Mouse (Mus musculus) brain, adult 2 months (tissue): ENCODE results near the gene Cadps.
A peak's percentile ranks its signal among the peaks of the same experiment; 100 is the strongest.

ENCODE experiments used
- DNase-seq: peaks from one replicate; pipeline ENCODE4 v3.0.0; 2011; ENCODE audit warnings: low read depth, low spot score

The Cadps gene

DNA sequence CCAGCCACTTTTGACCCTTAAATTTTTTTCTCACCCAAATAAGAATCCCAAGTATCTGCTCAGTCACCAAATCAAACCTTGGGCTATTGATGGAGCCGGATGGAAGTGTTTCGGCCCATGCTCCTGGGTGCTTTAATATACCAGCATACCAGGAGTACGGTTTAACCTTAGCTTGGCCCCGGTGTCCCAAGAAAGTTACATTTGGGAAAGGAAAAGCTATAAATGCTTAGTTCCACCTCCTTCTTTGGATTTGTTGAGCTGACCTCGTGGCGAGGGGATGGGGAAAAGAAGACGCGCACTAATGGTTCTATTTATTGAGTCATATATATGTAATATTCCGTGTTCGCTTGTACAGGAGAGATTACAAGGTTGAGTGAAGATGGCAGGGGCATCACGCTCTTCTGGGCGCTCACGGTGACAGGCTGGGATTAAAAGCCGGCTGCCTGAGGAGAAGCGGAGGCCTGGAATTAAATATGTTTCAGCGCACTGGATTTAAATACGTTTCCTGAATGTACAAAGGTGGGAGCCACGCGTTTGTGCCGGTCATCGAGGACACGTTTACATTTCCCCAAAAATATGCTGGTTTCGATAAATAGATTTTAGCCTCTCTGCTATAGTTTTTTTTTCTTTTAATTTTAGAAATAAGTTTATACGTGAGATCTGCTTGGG, 481.0 kb downstream of the Cadps start:
- DNase-seq, result no peak

DNA sequence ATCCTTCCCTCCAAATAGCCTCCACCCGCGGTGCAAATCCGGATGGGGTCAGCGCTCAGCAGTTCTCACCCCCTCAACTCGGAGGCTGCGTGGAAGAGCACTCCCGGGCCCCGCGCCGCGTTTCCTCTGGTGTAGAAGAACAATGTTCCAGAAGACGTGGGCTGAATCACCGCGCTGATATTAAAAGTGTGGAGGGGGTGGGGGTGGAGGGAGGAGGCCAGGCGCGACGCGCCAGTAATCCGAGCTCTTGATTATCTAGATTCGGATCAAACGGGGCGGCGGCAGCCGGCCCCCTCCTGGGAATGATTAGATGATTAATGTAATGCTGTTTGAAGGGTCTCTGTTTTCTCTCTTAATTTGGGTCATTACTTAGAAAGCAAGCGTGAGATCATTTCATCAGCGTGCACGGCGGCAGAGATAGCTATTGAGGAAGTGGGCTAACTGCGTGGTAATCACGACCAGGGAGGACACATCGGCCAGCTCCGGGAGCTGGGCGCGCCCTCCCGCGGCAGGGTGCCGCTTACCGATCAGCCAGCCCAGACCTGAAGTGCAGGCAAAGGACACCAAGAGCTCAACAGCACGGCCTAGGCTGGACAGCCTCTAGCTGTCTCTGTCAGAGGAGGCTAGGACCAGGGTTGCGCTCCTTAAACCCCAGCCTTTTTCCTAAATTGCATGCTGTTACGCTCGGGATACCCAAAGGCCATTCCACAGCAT, 481.6 kb downstream of the Cadps start:
- DNase-seq, result no peak

DNA sequence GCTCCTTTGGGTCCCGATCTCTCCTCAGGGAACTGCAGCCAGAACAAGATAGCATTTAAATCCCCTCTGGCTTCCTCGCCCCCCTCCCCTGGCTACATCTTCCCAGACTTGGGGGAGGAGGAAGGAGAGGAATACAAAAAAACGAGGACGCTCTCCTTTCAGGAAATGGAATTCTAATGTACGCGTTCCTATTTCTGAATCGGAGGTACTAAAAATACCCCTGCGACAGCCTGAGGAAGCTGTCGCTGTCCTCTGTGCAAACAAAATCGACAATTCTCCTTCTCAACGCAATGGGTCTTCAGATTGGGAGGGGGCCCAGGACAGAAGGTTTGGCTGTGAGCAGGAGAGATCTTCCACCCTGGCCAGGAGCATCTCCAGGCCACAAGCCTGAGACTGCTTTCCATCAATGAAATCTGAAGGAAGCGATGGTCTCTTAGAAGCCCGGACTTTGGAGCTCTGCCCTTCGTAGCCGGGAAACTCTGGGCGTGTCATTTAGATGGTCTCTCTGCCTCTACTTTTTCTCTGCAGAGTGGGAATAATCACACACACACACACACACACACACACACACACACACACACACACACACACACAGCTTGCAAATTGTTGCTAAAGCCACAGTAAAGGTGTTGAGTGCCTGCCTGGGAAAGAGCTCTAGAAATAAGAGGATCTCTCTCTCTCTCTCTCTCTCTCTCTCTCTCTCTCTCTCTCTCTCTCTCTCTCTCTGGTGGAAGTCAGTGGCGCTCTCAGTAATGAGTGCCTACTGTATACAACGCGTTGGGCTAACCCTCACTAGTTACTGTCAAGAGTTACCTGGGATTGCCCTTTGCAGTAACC, 482.4 kb downstream of the Cadps start:
- DNase-seq, result peak; percentile 60

DNA sequence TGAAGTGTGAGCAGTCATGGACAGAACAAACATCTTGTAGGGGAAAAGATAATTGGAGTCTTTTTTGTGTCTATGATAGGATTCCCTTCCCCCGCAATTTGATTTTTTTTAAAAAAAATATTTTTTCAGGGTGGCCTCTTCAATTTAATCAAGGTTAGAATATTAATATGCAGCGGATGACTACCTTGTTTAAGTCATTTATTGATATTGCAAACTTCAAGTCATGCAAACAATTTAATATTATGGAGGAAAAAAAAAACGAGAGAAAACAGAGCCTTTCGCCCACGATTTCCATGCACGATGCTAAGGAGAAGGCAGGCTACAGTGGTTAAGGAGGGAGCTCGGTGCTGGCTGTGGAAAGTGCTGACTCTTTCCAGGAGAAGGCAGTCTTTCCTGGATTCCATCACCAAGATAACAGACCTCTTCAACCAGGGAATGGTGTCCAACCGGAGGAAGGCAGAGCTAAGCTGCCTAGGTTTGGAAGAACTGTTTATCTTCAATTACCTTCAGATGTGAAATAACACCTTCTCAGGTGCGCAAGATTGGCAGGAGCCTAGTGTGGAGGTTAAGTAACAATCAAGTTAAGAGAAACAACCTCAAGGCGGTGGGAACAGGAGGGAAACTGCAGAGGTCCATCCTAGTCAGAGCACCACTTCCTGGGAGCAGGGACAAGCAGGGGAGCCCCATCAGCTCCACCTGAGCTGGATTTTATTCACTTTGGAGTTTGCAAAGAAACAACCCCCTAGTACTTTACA, 483.9 kb downstream of the Cadps start:
- DNase-seq, result no peak

DNA sequence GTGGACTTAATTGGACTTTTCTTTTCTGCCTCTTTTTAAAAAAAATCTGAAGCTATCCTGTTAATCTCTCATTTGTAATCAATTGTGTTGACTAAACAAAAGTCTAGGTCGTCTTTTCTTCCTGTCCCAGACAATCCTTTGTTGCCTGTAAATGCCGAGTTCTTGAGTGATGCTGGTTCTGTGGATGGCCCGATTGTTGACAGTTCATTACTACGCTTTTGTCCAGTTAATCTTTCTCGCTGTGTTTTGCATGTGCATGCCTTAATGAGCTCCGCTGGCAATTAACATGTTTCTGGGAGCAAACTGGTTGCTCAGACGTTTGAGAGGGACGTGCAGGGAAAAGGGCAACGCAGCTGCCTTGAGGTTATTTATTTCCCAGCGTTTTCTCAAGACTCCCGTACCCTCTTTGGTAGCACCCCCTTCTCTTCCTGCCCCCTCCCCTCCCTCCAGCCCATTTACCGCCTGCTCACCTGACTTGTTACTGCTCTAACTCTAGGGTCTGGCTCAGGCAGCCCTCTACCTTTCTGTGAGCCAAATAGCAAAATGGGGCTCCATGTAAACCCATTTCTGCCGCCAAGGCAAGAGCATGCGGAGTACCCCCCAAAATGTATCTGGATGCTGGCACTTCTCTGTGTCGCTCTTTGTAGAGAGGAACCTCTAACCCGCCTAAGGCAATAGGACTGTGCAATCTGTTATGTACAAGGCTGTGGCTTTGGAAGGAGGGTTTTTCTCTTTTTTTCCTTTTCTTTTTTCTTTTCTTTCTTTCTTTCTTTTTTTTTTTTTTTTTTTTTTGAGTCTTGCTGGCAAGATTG, 484.7 kb downstream of the Cadps start:
- no peak for DNase-seq

DNA sequence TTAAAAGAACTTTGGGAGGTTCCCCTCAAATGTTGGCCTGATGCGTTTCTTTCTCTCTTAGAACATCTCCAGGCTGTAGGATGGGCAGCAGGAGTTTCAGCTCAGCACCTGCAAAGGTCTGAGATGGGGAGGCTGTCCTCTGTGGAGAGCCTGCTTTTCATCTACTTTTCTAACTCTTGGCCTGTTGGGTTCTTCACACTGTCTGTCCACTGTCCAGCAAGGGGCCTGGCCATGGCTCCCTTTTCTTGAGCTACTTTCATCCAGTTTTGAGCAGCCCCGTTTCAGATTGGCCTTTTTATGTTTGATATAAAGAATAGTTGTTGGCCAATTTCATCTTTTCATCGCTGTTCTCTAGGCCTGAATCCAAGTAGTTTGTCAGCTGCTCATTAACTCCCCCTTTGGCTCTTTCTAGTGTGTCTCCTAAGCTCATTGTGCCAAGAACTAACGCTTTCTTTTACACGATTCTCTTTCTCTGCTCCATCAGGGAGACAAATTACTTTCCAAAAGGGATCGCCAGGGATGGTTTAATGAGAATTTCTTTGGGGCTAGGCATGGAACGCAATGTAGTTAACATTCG, 485.4 kb downstream of the Cadps start:
- peak; percentile 62 for DNase-seq

DNA sequence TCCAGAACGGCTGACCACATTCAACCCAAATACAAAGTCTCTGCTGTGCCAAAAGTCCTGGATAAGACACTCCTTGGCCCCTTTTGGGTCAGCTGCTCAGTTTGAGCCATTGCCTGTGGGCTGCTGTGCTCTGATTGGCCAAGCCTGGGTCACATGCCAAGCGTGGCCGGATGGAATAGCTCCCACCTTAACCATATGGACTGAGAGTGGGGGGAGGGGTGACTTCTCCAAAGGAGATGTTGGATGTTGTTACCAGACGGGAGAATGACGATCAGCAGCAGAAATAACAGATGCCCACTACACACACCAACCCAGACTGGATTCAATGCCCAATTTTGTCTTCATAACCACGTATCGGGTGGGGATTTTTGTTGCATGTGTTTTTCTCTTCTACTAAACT, 488.0 kb downstream of the Cadps start:
- no peak for DNase-seq

DNA sequence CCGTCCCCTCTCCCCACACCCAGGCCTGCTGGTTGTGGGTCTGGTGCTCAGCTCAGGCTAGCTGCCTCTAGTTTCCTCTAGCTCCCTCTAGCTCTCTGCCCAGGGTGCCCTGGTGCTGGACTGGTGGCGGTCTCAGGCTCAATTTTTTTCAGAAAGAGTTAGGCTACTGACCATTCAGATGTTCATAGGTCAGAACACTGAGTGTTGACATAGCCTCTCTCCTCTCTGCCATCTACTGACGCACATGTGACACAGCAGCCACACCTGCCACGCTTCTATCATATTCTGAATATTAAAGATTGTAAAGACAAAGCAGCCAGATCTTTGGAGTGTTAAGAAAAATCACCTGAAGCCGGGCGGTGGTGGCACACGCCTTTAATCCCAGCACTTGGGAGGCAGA, 489.3 kb downstream of the Cadps start:
- DNase-seq, result no peak
